Mouse (Mus musculus) limb, embryonic 12.5 days (tissue): Measurements from ENCODE around the gene Sergef. TPM values are rescaled to one million over a fixed set of nuclear protein-coding genes. Genes with fewer than 3 reads are reported as not detected.

Experiments used
- ATAC-seq: fragments of 200-750 bp; cut with Nextera tagmentation; 2 replicates; pipeline ENCODE4 v1.8.0; 2017; ENCODE audit warnings: low read depth, moderate TSS enrichment; ENCODE audit not compliant: insufficient number of reproducible peaks, insufficient read depth, low FRiP score, low TSS enrichment
- H3K27ac ChIP-seq: fragments of 300-500 bp; sonication (generic); 2 replicates; pipeline ENCODE4 v1.5.1; 2016; ENCODE audit warnings: mild to moderate bottlenecking, moderate library complexity
- H3K27me3 ChIP-seq: fragments of 300-500 bp; sonication (generic); 2 replicates; pipeline ENCODE4 v1.6.1; 2016; ENCODE audit warnings: mild to moderate bottlenecking, moderate library complexity
- H3K36me3 ChIP-seq: fragments of 300-500 bp; sonication (generic); 2 replicates; pipeline ENCODE4 v1.6.1; 2016; ENCODE audit warnings: mild to moderate bottlenecking, moderate library complexity
- H3K4me1 ChIP-seq: fragments of 300-500 bp; sonication (generic); replicated peaks from 2 replicates; pipeline ENCODE4 v1.6.1; 2016
- H3K4me2 ChIP-seq: fragments of 300-500 bp; sonication (generic); 2 replicates; pipeline ENCODE4 v1.6.1; 2016; ENCODE audit warnings: mild to moderate bottlenecking, moderate library complexity
- H3K4me3 ChIP-seq: fragments of 300-500 bp; sonication (generic); replicated peaks from 2 replicates; pipeline ENCODE4 v1.5.1; 2016; ENCODE audit warnings: mild to moderate bottlenecking
- H3K9ac ChIP-seq: fragments of 300-500 bp; sonication (generic); replicated peaks from 2 replicates; pipeline ENCODE4 v1.6.1; 2016; ENCODE audit warnings: mild to moderate bottlenecking, moderate library complexity
- H3K9me3 ChIP-seq: fragments of 300-500 bp; sonication (generic); 2 replicates; pipeline ENCODE4 v1.6.1; 2016; ENCODE audit warnings: mild to moderate bottlenecking, moderate library complexity
- whole genome bisulfite sequencing: fragments of 180-500 bp; shearing (Covaris S2); methylation state at CpG from one replicate; pipeline ENCODE4 v1.1.7; 2016; 5-methylcytosine and 5-hydroxymethylcytosine counted together
- polyA plus RNA-seq: library from polyadenylated mRNA; unstranded; fragments of >200 nt; fragmentation: Nextera tagmentation; extraction: Ambion mirVana; gene quantifications from 2 replicates; pipeline ENCODE4 v1.2.1, GENCODE M21; 2016

The Sergef gene
- polyA plus RNA-seq, 1 experiment from 2014 or later = 12.1 TPM

DNA sequence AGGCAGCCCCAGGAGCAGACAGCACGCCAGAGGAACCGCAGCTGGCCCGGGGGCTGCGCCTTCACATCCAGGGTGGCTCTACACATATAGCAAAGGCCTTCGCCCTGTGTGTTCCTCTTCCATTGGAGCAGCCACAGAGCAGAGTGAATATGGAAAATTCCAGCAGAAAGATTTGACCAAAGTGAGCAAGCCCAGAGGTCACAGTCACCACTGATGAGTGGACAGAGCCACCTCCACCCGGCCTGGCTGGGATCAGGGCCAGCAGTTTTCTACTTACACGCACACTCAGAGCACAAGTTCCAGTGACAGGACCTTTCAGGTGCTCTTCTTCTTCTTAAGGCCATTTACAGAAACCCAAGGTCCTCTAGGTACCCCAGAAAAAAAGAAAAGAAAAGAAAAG is 83.9 kb downstream of the Sergef start:
- Histone ChIP-seq H3K9ac (no peak overlapping the region), H3K36me3 (no peaks in the 10 kb centered on the region), H3K4me2 (no peak overlapping the region), H3K27ac (no peak overlapping the region), H3K9me3 (no peaks in the 10 kb centered on the region), H3K4me1 (no peaks in the 10 kb centered on the region), H3K4me3 (no peak overlapping the region), H3K27me3 (no peaks in the 10 kb centered on the region)
- ATAC-seq = no peak
- 90% methylated on average over 7 of the region's 7 CpGs for WGBS

DNA sequence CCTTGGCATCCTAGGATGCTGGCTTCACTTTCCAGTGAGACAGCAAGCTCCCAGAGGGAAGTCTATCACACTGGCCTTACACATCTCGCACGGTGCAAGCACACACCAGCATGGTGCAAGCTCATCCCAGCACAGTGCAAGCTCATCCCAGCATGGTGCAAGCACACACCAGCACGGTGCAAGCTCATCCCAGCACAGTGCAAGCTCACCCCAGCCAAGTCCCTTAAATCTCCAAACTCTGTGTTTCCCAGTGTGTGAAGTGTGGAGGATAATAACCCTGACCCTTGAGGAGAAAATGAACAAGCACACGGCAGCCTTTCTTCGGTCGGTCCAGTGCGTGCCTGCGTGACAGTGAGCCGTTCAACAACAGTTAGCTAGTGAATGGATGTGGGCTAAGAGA is 84.8 kb downstream of the Sergef start:
- Histone ChIP-seq H3K9ac (no peak overlapping the region), H3K9me3 (no peaks in the 10 kb centered on the region), H3K27me3 (no peaks in the 10 kb centered on the region), H3K36me3 (no peaks in the 10 kb centered on the region), H3K4me1 (no peaks in the 10 kb centered on the region), H3K27ac (no peak overlapping the region), H3K4me2 (no peak overlapping the region), H3K4me3 (no peak overlapping the region)
- WGBS = 91% methylated on average over 9 of the region's 9 CpGs
- no peak for ATAC-seq

DNA sequence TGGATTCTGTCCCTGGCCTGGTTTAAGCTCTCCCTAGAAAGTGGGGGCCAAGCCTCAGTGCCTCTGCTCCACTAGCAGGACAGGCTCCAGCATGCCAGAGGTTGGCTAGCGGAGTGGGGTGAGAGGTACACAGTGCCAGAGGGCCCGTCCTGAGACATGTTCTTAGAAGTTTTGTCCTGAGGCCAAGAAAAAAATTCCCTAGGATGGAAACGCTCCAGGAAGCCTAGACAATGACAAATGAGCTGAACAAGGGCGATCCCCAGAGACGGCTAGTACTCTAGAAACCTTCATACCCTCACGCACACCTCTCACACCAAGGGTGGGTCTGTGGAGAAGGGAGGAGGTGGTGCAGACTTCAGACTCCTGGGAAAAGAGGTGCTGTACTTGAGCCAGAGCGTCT is 85.6 kb downstream of the Sergef start:
- Histone ChIP-seq H3K9me3 (no peaks in the 10 kb centered on the region), H3K4me3 (no peak overlapping the region), H3K36me3 (no peaks in the 10 kb centered on the region), H3K27me3 (no peaks in the 10 kb centered on the region), H3K4me2 (no peak overlapping the region), H3K9ac (no peak overlapping the region), H3K4me1 (no peaks in the 10 kb centered on the region), H3K27ac (no peak overlapping the region)
- 65% methylated on average over 7 of the region's 7 CpGs for WGBS
- ATAC-seq = no peak

DNA sequence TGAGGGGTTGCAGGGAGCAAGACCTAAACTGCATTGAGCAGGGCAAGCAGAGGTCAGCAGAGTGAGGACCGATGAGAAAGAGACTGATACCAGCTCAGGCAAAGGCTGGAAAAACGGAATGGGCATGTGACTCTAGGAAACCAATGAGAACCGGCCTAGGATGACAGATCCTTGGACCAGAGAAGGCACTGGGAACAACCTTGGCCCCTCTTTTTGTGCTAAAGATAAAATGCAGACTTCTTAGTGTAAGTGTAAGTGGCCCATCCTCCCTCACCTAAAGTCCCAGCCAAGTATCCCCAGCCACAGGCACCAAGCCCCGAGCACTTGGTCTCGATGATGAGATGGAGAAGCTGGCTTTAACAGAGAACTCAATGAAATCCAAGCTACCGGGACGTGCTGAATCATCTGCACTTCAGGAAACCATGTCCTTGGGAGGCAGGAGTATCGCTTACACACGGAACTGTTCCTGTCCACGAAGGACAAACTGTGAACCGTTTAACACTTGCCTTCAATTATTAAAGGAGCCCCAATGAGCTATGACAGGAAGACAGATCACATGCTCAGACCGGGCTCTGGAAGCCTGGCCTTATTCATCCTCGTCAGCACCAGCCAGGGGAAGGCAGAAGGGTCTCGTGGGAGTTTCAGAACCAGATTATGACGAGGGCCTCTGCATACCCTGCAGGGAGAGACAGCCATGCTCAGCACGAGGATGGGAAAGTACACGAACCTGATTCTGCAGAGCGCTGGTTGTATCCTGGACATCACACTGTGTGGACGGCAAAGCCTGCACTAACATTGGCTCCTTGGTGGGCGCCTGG is 87.5 kb downstream of the Sergef start:
- Histone ChIP-seq H3K36me3 (no peaks in the 10 kb centered on the region), H3K4me1 (no peaks in the 10 kb centered on the region), H3K9ac (no peak overlapping the region), H3K4me3 (no peak overlapping the region), H3K27me3 (no peaks in the 10 kb centered on the region), H3K27ac (no peak overlapping the region), H3K9me3 (no peaks in the 10 kb centered on the region), H3K4me2 (no peak overlapping the region)
- no peak for ATAC-seq
- WGBS = 67% methylated on average over 20 of the region's 20 CpGs

DNA sequence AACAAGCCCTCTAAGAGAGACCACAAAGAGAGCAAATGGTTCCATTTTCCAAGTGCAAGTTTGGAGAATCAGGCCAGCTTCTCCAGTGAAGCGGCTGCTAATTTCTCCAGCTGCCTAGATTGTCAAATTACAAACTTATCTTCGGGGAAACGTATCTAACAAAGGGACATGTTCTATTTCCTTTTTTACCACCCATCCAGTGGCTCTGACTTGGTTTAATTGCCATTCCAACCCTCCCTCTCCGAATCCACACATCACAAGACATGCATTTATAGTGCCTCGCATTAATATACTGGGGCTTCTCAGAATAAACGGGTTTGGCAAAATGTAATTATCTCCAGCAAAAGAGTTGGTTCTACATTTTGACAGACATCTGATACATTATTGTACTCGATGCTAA is 88.4 kb downstream of the Sergef start:
- Histone ChIP-seq H3K9me3 (no peaks in the 10 kb centered on the region), H3K27ac (no peak overlapping the region), H3K4me2 (no peak overlapping the region), H3K36me3 (no peaks in the 10 kb centered on the region), H3K4me1 (no peaks in the 10 kb centered on the region), H3K9ac (no peak overlapping the region), H3K27me3 (no peaks in the 10 kb centered on the region), H3K4me3 (no peak overlapping the region)
- ATAC-seq = no peak
- WGBS = 89% methylated on average over 7 of the region's 7 CpGs

DNA sequence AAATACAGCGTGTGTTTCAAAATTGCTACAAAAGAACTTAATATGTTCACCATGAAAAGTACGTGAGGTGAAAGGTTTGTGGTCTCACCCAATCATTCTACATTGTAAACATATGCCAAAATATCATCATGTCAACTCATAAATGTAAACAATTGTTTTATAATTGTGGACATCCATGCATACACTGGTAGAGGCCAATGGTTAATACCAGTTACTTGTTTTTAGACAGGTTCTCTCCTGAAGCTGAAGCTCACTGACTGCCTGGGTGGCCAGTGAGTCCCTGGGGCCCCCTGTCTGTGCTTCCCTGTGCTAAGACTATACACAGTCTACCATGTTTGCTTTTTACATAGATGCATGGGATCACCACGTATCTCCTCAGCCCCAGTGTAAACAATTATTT is 91.5 kb downstream of the Sergef start:
- Histone ChIP-seq H3K36me3 (no peaks in the 10 kb centered on the region), H3K9ac (no peak overlapping the region), H3K9me3 (no peaks in the 10 kb centered on the region), H3K27ac (no peak overlapping the region), H3K4me1 (no peaks in the 10 kb centered on the region), H3K27me3 (no peaks in the 10 kb centered on the region), H3K4me3 (no peak overlapping the region), H3K4me2 (no peak overlapping the region)
- WGBS = 85% methylated on average over 3 of the region's 3 CpGs
- ATAC-seq = no peak

DNA sequence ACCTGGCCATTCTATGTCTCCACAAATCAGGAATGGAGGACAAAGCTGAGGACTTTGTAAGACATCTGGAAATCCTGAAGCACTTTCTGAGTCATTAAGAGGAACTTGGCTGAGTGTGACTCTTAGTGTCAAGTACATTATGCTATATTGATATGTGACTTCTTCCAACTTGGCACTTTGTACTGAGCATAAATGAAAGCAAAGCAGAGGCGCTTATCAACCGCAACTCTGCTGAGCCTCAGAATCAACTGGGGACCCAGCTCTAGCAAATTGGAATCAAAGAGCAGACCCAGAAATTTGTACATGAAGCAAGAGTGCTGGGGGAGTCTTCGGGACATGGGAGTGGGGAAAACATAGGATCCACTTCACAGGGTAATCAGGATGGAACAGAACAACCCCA is 92.0 kb downstream of the Sergef start:
- Histone ChIP-seq H3K4me3 (no peak overlapping the region), H3K9ac (no peak overlapping the region), H3K9me3 (no peaks in the 10 kb centered on the region), H3K4me1 (no peaks in the 10 kb centered on the region), H3K27me3 (no peaks in the 10 kb centered on the region), H3K4me2 (no peak overlapping the region), H3K36me3 (0 out of 2 replicates have a peak, but pooled peaks cover 3% of the 10 kb centered on the region), H3K27ac (no peak overlapping the region)
- no peak for ATAC-seq
- WGBS = 95% methylated on average over 3 of the region's 3 CpGs

DNA sequence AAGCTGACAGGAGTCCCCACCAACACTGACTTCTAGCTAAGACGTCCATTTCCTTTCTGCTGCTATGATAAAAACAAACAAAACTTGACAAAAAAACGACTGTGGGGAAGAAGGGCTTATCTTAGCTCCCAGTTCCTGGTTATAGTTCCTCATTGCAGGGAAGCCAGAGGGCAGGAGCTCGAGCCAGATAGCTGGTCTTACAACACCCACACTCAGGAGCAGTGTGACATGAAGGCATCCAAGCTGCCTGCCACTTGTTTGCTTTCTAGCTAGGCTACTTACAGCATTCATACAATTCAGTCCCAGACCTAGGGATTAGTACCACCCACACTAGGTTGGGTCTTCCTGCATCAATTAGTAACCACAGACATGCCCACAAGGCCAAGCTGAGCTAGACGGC is 93.1 kb downstream of the Sergef start:
- WGBS = 59% methylated on average over 4 of the region's 4 CpGs

DNA sequence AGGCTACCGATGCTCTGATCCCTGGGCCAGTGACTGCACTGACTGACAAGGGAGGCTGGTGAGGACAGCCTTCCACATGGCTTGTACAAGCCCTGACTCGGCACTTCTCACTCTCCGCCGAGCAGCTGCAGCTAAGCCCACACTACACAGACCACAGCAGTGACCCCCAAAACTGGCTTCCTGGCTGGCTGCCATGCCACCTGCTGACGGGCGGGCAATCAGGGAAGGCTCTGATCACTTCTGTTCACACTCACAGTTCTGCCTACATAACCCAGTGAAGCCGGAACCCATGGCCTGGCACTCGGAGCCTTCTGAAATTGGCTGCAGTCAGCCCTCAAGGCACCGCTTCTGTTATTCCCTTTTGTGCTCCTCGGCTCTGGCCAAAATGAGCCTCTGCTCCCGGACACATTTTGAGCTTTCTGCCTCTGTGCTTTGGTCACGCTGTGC is 95.4 kb downstream of the Sergef start:
- Histone ChIP-seq H3K36me3 (0 out of 2 replicates have a peak, but pooled peaks cover 5% of the 10 kb centered on the region), H3K27ac (no peak overlapping the region), H3K9ac (no peak overlapping the region), H3K4me3 (no peak overlapping the region), H3K4me1 (no peaks in the 10 kb centered on the region), H3K4me2 (no peak overlapping the region), H3K27me3 (no peaks in the 10 kb centered on the region), H3K9me3 (no peaks in the 10 kb centered on the region)
- 83% methylated on average over 12 of the region's 12 CpGs for WGBS
- ATAC-seq = no peak

More for the DNA sequence above, 93.1 kb downstream of the Sergef start:
- Histone ChIP-seq H3K4me3 (no peak overlapping the region), H3K9me3 (no peaks in the 10 kb centered on the region), H3K4me2 (no peak overlapping the region), H3K27me3 (no peaks in the 10 kb centered on the region), H3K4me1 (no peaks in the 10 kb centered on the region), H3K27ac (no peak overlapping the region), H3K9ac (no peak overlapping the region), H3K36me3 (0 out of 2 replicates have a peak, but pooled peaks cover 5% of the 10 kb centered on the region)
- no peak for ATAC-seq

DNA sequence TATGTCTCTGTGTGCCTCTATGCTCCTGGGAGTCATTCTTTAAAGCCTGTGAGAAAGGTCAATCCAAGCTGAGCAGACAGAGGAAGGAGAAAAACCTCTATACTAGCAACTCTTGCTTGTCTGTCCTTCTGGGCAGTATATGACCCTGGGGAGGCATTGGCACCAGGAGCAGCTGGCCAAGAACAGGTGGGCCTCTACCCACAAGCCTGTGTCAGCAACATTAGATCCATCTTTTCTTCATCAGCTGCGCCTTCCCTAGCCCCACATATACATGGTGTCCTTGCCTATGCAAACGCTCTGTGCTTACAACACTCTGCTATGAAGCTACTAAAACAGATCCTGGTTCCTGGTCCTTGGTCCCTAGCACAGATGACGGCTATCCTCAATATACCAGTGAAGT is 97.5 kb downstream of the Sergef start:
- Histone ChIP-seq H3K27me3 (no peaks in the 10 kb centered on the region), H3K9ac (no peak overlapping the region), H3K4me1 (no peaks in the 10 kb centered on the region), H3K4me3 (no peak overlapping the region), H3K27ac (no peak overlapping the region), H3K9me3 (no peaks in the 10 kb centered on the region), H3K36me3 (0 out of 2 replicates have a peak, but pooled peaks cover 5% of the 10 kb centered on the region), H3K4me2 (no peak overlapping the region)
- WGBS = 89% methylated on average over 3 of the region's 3 CpGs
- ATAC-seq = no peak

DNA sequence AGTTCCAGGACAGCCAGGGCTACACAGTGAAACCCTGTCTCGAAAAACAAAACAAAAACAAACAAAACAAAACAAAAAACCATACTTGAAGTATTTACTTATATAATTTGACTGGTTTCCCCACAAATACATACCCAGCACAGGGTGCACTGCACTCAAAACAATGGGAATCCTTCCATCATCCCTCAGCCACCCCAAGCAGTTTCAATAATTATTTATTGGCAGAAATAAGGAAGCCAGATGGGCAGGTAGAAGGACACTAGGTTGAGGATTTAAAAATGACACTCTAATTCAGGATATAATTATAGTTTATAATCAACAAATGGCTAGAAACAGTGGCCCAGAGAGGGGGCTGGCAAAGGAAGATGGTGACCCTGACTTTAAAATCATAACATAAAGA is 99.0 kb downstream of the Sergef start:
- Histone ChIP-seq H3K27ac (no peak overlapping the region), H3K4me3 (no peak overlapping the region), H3K4me2 (no peak overlapping the region), H3K4me1 (peaks cover 3% of the 10 kb centered on the region), H3K27me3 (no peaks in the 10 kb centered on the region), H3K36me3 (0 out of 2 replicates have a peak, but pooled peaks cover 5% of the 10 kb centered on the region), H3K9me3 (no peaks in the 10 kb centered on the region), H3K9ac (no peak overlapping the region)
- 64% methylated on average over 1 of the region's 1 CpGs for WGBS
- no peak for ATAC-seq
